Mouse (Mus musculus) midbrain, embryonic 10.5 days (tissue): ENCODE data around the gene Btbd35f16. TPM values are rescaled to one million over a fixed set of nuclear protein-coding genes. Genes with fewer than 3 reads are reported as not detected.
"Not testable (repeated sequence)": the region's sequence is repeated elsewhere in the genome, so short reads cannot be mapped to it uniquely, and the experiment has no call there.

ENCODE experiments used
- DNase-seq: peaks from one replicate; pipeline ENCODE4 v3.0.0-alpha.2; 2017; ENCODE audit warnings: low spot score
- H3K27ac ChIP-seq: fragments of 300-500 bp; sonication (generic); replicated peaks from 2 replicates; pipeline ENCODE4 v1.5.1; 2016; ENCODE audit warnings: mild to moderate bottlenecking
- H3K27me3 ChIP-seq: fragments of 300-500 bp; sonication (generic); 2 replicates; pipeline ENCODE4 v1.6.1; 2016; ENCODE audit warnings: low read depth, mild to moderate bottlenecking; ENCODE audit not compliant: poor library complexity, severe bottlenecking
- H3K36me3 ChIP-seq: fragments of 300-500 bp; sonication (generic); 2 replicates; pipeline ENCODE4 v1.6.1; 2016; ENCODE audit warnings: mild to moderate bottlenecking, moderate library complexity
- H3K4me1 ChIP-seq: fragments of 300-500 bp; sonication (generic); 2 replicates; pipeline ENCODE4 v1.6.1; 2016
- H3K4me3 ChIP-seq: fragments of 300-500 bp; sonication (generic); 2 replicates; pipeline ENCODE4 v1.5.1; 2016; ENCODE audit warnings: mild to moderate bottlenecking, moderate library complexity
- H3K9me3 ChIP-seq: fragments of 300-500 bp; sonication (generic); replicated peaks from 2 replicates; pipeline ENCODE4 v1.6.1; 2016; ENCODE audit warnings: mild to moderate bottlenecking
- WGBS: fragments of 180-500 bp; shearing (Covaris S2); methylation state at CpG from one replicate; pipeline ENCODE4 v1.1.7; 2016; 5-methylcytosine and 5-hydroxymethylcytosine counted together
- polyA plus RNA-seq: library from polyadenylated mRNA; unstranded; fragments of >200 nt; fragmentation: Nextera tagmentation; extraction: Ambion mirVana; gene quantifications from 2 replicates; pipeline ENCODE4 v1.2.1, GENCODE M21; 2016

Gene Btbd35f16
- polyA plus RNA-seq: not detected in 2 replicates

GRCm38 (mm10) chrX:3956902-3957301 lies at the start of gene Btbd35f16:
Btbd35f16 (minus strand) TSS chrX:3957002.
- not testable (repeated sequence) for H3K4me3 ChIP-seq, H3K9me3 ChIP-seq, H3K27me3 ChIP-seq, H3K27ac ChIP-seq, DNase-seq, H3K4me1 ChIP-seq, H3K36me3 ChIP-seq
- WGBS: no CpG with 5 or more reads among the region's 3 CpGs

Other genes with a start within 250 kb of the Btbd35f16 start
- not detected in 2 replicates for gene Btbd35f10, start 204.1 kb downstream of the Btbd35f16 start, polyA plus RNA-seq
- not detected in 2 replicates for gene Btbd35f3, start 80.7 kb upstream of the Btbd35f16 start, polyA plus RNA-seq
- gene Btbd35f28, start 239.6 kb upstream of the Btbd35f16 start, polyA plus RNA-seq: not detected in 2 replicates